Mouse (Mus musculus) brain, embryonic 14.5 days (tissue): Measurements from ENCODE around the gene Apoa1. TPM values are rescaled to one million over a fixed set of nuclear protein-coding genes. Genes with fewer than 3 reads are reported as not detected.

ENCODE experiments used
- DNase-seq: peaks from one replicate; pipeline ENCODE4 v3.0.0-alpha.2; 2011; ENCODE audit warnings: low read depth
- CTCF ChIP-seq: fragments of 200-500 bp; IDR thresholded peaks from 2 replicates; pipeline ENCODE4 v1.5.1; 2012; ENCODE audit warnings: inconsistent platforms, mild to moderate bottlenecking, moderate library complexity, borderline replicate concordance; ENCODE audit not compliant: insufficient read depth, insufficient read length; ENCODE audit errors: extremely low read depth
- POLR2A ChIP-seq: fragments of 200-500 bp; IDR thresholded peaks from 2 replicates; pipeline ENCODE4 v1.6.1; 2012; ENCODE audit warnings: mild to moderate bottlenecking, inconsistent platforms, borderline replicate concordance; ENCODE audit not compliant: poor library complexity, insufficient read depth, insufficient read length, severe bottlenecking; ENCODE audit errors: extremely low read depth
- polyA plus RNA-seq: library from polyadenylated mRNA; depleted of rRNA; stranded (reverse); fragments of >200 nt; gene quantifications from 2 replicates; pipeline ENCODE4 v1.2.3, GENCODE M21; 2012

Apoa1 gene
- polyA plus RNA-seq, 1 experiment: 3.0 TPM

DNA sequence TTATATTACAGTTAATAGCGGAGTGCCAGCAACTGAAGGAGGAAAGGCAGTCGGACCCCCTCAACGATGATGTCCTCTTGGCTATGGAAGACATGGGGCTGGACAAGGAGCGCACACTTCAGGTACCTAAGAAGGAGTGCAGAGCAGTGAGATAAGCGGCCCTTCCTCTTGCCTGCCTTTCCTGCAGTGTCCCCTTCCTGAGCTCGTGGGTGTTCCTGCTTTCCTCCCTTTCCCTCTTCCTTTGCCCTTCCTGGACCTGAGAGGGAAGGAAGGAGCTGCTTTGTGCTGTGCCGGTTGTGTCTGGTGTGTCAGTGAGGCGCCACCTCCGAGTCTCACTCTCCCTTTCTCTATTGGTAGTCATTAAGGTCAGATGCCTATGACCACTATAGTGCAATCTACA, 33.6 kb upstream of the Apoa1 start:
- DNase-seq: no peak
- no peak for TF ChIP-seq CTCF
- no peak for TF ChIP-seq POLR2A

DNA sequence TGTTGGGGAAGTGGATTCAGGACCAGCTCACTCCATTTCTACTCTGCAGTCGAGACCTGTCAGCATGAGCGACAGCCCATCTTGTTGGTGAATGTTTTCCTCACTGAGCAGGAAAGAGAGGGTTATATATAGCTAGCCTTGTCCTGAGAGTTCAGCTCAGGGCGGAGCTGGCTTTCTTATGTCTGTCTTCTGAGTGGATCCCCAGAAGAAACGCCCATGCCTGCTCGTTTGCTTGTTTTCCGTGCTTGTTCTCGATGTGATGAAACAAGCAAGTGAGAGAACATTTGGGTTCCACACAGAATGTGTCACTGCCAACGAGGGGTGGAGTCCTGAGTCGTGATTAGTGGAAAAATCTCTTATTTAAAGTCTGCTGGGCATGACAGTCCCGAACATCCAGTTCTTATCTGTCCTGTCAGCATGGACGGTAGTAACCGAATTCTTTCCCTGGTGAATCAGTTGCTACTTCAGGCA, 31.6 kb upstream of the Apoa1 start:
- TF ChIP-seq CTCF (no peak), POLR2A (no peak)
- DNase-seq: no peak

DNA sequence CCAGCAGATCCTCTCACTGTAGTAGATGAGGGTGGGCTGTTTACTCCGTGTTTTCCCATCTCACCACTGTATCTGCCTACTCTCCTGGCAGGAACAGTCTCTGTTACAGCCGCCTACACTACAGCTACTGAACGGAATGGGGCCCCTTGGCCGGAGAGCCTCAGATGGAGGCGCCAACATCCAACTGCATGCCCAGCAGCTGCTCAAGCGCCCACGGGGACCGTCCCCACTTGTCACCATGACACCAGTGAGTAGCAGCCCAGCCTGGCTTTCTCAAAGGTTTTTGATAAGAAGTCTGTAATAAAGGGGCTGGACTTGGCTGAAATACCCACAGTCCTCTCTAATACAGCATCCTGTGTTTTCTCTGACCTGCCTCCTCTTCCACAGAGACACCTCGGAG, 29.9 kb upstream of the Apoa1 start:
- TF ChIP-seq POLR2A (no peak), CTCF (no peak)
- no peak for DNase-seq

DNA sequence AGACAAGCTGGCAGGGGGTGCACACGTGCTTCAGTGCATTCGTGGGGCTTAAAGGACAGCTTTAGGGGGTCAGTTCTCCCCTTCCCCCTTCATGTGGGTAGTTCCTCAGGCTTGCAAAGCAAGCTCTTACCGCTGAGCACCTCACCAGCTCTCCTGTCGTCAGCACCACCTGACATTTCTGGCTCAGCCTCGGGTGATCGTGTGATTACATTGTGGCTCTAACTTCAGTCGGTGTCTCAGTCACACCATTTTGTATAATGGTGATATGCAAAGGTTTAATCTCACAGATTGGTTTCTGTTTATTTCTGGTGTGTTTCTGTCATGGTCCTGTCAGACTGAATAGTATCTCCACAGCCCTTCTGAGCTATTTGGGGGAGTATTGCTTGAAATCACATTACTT, 29.4 kb upstream of the Apoa1 start:
- no peak for TF ChIP-seq POLR2A
- no peak for TF ChIP-seq CTCF
- no peak for DNase-seq

DNA sequence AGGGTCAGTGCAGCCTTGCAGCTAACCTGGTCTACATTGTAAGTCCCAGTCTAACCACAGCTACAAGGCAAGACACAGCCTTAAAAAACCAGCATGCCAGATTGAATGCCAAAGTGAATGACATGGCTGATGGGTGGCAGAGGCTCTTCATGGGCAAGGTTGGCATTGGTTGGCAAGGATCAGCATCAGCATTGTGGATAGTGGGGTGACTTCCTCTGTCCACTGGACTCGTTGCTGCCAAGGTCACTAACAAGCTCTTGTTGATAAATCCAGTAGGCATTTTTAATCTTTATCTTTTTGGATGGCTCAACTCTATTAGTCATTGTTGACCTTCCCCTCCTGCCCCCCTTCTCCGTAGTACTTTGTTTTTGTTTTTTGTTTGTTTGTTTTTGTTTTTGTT, 28.8 kb upstream of the Apoa1 start:
- no peak for DNase-seq
- TF ChIP-seq POLR2A: no peak
- no peak for TF ChIP-seq CTCF

DNA sequence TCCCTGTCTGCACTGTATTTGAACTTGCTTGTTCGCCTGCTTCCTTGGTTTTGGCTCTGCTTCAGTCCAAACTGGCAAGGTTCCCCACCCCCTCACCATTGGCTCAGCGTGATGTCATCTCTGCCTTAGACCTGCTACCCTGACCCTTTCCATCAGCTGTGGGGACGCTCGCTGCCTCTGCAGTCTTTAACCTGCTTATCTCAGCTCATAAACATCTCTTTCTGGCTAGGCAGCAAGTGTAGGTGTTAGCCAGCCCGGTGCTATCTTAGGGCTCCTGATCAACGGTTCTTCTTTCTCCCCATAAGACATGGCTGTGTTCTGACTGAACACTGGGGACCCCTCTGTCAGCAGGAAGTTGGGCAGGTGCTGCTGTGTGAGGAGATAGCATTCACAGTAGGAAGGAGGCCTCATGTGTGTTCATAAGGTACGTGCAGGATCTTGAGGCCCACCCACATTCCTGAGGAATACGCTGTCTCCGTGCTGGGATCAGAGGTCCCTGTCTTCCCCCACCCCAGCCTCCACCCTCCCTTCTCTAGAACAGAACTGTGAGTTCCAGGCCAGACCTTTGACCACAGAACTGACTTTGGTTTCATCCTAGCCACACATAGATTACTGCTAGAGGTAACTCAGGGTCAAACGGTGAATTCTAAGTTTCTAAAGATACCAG, 21.4 kb upstream of the Apoa1 start:
- no peak for DNase-seq
- TF ChIP-seq CTCF (no peak), POLR2A (no peak)

DNA sequence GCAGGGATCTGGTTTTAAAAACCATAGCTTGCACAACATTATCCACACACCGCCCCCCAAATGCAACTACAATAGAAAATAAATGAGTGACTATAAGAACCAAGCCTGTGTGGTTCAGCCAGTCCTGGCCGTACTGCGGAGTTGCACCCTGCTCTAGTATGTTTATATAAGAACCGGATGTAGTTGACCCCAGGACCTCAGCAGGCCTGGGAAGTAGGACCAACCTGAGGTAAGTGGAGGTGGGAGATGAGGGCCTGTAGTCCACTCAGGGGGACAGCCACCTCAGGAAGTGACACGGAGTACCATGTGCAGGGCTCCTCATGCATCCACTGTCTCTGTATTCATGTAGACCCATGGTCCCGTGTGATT, 20.9 kb upstream of the Apoa1 start:
- no peak for TF ChIP-seq CTCF
- TF ChIP-seq POLR2A: no peak
- no peak for DNase-seq

DNA sequence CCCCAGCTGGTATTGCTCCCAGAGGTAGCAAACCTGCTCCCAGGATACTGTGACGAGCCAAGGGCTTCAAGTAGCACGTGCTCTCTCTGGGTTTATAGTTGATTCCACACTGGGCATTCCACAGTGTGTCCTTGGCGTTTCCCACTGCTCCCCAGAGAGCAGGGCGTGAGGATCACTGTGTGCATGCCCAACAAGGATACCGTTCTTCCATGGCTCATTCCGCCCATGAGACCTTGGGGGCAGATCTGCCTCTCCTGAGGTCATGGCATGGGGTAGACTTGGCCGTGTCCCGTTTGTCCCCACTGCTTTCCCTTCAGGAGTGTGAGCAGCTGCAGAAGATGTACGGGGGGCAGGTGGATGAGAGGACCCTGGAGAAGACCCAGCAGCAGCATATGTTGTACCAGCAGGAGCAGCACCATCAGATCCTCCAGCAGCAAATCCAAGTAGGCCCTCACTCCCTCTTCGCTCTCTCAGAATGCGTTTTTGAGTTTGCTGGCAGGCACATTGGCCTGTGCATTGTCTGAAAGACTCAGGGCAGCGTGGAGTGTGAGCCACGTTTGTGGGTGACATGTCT, 19.9 kb upstream of the Apoa1 start:
- TF ChIP-seq CTCF (no peak), POLR2A (no peak)
- DNase-seq: no peak

DNA sequence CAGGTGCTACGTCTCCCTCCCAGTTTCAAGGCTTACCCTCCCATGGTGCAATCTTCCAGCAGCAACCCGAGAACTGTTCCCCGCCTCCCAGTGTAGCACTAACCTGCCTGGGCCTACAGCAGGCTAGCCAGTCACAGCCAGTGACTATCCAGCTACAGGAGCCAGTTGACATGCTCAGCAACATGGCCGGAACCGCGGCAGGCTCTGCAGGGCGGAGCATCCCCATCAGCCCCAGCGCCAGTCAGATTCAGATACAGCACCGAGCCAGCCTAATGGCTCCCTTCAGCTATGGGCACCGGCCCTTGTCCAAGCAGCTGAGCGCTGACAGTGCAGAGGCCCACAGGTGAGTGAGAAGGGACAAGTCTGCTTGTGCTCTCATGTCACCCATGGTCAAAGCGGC, 17.9 kb upstream of the Apoa1 start:
- TF ChIP-seq POLR2A: no peak
- no peak for TF ChIP-seq CTCF
- DNase-seq: no peak

DNA sequence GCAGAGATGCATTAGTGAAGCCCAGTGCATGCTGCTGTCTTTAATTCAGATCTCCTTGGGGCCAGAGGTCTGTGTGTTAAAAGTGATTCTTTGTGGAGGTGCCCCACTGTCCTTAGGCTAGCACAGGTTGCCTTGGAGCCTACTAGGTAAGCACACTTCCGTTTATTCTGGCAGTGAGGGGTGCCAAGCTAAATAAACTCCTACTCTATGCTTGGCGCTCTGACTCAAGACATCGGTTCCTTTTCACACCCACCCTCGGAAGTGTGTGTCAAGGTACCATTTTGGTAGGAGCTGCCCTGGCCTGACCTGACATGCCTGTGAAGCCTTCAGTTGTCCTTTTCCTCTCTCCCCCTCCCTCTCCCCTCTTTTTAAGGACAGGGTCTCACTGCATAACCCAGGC, 14.1 kb upstream of the Apoa1 start:
- TF ChIP-seq CTCF: no peak
- no peak for TF ChIP-seq POLR2A

DNA sequence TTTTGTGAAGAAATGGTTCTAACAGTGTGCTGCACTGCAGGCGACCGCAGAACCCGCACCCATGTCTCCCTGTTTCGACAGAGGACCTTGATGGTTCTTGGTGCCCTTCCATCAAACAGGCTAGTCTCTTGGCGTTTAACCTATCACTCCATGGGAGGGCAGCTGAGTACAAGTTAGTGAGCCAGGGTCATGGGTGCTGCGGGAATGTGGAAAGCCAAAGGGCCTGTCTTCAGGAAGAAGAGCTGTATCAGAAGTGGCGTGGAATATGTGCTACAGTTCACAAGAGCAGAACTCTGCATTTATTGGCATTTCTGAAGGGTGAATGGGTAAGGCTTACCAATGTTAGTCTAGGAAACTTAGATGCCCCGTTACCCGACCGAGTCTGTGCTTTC, 13.4 kb upstream of the Apoa1 start:
- no peak for TF ChIP-seq CTCF
- no peak for TF ChIP-seq POLR2A
- DNase-seq: no peak

More for the DNA sequence above, 14.1 kb upstream of the Apoa1 start:
- no peak for DNase-seq
